Mouse (Mus musculus): ENCODE data around the gene Crybb1. TPM values are rescaled to one million over a fixed set of nuclear protein-coding genes. Genes with fewer than 3 reads are reported as not detected.

Crybb1 gene
- polyA plus RNA-seq (2015; fragmentation: Illumina TruSeq; extraction: RNeasy Lipid Tissue Mini Kit (QIAGEN cat#74804); ENCODE audit: insufficient read depth, low replicate concordance) = not detected

DNA sequence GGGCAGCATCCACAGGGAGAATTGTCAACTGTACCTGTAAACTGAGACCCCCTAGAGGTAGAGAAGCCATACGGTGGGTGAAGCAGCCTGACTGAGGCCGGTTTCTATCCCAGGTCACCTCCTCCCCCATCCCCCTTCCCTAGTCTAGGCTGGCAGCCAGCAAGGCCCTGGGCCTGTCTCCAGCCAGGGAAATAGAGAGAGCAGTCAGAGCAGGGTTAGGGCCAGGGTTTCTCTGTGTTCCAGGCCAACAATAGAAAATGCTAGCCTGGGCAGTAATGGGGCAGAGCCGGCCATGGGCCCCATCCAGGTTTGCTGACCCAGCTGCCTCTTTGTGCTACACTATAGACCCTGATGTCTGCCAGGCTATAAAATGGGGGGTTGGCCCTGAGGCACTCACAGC lies at the start of gene Crybb1:
TSS of gene Crybb1 (plus strand) at position 390 of the 400 bp plus-strand sequence.

GRCm38 (mm10) chr5:112252400-112252799 lies 3.2 kb upstream of the Crybb1 start, which contains the start of gene Cryba4:
Gene Cryba4, minus strand, starts transcription at chr5:112252518.

DNA sequence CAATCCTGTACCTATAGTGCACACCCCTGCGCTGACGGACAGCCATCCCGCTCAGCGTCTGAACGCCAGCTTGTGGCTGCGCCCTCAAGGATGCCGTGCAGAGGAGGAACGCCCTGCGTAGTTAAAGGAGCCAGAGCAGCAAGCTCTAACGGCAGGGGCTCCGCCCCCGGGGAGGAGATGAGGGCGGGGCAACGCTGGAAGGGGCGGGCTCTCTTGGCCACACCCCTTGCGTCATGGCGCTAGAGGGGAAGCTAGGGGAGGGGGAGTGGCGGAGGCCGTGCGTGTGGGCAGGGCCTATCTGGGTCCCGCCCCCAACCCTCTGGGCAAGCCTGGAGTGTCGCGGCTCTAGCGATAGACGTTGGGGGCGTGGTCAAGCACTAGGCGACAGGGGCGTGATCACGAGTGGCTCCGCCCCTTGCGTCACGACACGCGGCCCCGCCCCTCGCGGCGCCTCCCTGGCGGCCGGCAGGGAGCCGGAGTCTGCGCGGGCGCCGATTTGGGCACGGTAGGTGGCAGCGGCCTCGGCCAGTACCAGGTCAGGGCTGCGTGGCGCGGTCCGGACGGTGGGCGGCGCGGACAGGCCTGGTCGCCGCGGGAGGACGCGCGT lies 20.8 kb downstream of the Crybb1 start, which contains the start of gene Tpst2:
TSS of gene Tpst2 (plus strand) at position 425 of the 607 bp plus-strand sequence.

Other genes starting within 250 kb of the Crybb1 start
- gene Cryba4, start 3.3 kb upstream of the Crybb1 start, polyA plus RNA-seq (2015; fragmentation: Illumina TruSeq; extraction: RNeasy Lipid Tissue Mini Kit (QIAGEN cat#74804); ENCODE audit: insufficient read depth, low replicate concordance) = not detected
- gene Tpst2, start 20.9 kb downstream of the Crybb1 start, polyA plus RNA-seq (2015; fragmentation: Illumina TruSeq; extraction: RNeasy Lipid Tissue Mini Kit (QIAGEN cat#74804); ENCODE audit: insufficient read depth, low replicate concordance) = 60.5 TPM
- 19.0 TPM for gene Tfip11, start 70.5 kb downstream of the Crybb1 start, polyA plus RNA-seq (2015; fragmentation: Illumina TruSeq; extraction: RNeasy Lipid Tissue Mini Kit (QIAGEN cat#74804); ENCODE audit: insufficient read depth, low replicate concordance)
- 11.9 TPM for gene Srrd, start 87.2 kb downstream of the Crybb1 start, polyA plus RNA-seq (2015; fragmentation: Illumina TruSeq; extraction: RNeasy Lipid Tissue Mini Kit (QIAGEN cat#74804); ENCODE audit: insufficient read depth, low replicate concordance)
- 20.8 TPM for gene Hps4, start 87.3 kb downstream of the Crybb1 start, polyA plus RNA-seq (2015; fragmentation: Illumina TruSeq; extraction: RNeasy Lipid Tissue Mini Kit (QIAGEN cat#74804); ENCODE audit: insufficient read depth, low replicate concordance)
- gene Gm6583, start 100.2 kb downstream of the Crybb1 start, polyA plus RNA-seq (2015; fragmentation: Illumina TruSeq; extraction: RNeasy Lipid Tissue Mini Kit (QIAGEN cat#74804); ENCODE audit: insufficient read depth, low replicate concordance) = not detected
- not detected for gene Asphd2, start 139.1 kb downstream of the Crybb1 start, polyA plus RNA-seq (2015; fragmentation: Illumina TruSeq; extraction: RNeasy Lipid Tissue Mini Kit (QIAGEN cat#74804); ENCODE audit: insufficient read depth, low replicate concordance)
- not detected for gene Gm6588, start 193.6 kb downstream of the Crybb1 start, polyA plus RNA-seq (2015; fragmentation: Illumina TruSeq; extraction: RNeasy Lipid Tissue Mini Kit (QIAGEN cat#74804); ENCODE audit: insufficient read depth, low replicate concordance)